Mouse (Mus musculus) Patski (cell line): ENCODE measurements around the gene Csnk2b. TPM values are rescaled to one million over a fixed set of nuclear protein-coding genes. Genes with fewer than 3 reads are reported as not detected.

Experiments used
- ATAC-seq: fragments of 100-300 bp; one replicate; pipeline ENCODE4 v1.8.0; 2021
- CTCF ChIA-PET: fragments of 350-600 bp; sonication (Branson Sonifier 250); formaldehyde crosslinking; loops from one replicate; lab custom pipeline; 2022; ENCODE audit warnings: inconsistent platforms; lab: Charles Lee
- POLR2A ChIA-PET: fragments of 350-600 bp; sonication (Branson Sonifier 250); formaldehyde crosslinking; loops from one replicate; lab custom pipeline; 2022; ENCODE audit warnings: antibody characterized with exemption, inconsistent platforms; lab: Charles Lee
- DNase-seq: peaks from one replicate; pipeline ENCODE4 v3.0.0-alpha.2; 2011; ENCODE audit warnings: low read depth, low spot score
- H3K27me3 ChIP-seq: fragments of 371-371 bp; one replicate; pipeline ENCODE4 v1.5.1; 2021
- CTCF ChIP-seq: fragments of 100-300 bp; IDR thresholded peaks from one replicate; pipeline ENCODE4 v1.5.1; 2021
- in situ Hi-C: fragments of 300-500 bp; cut with MboI; formaldehyde crosslinking; loops from 3 replicates; pipeline ENCODE4 v1.11.1; 2018; ENCODE audit warnings: low pct_unique_long_range_greater_than_20kb, mixed read lengths
- polyA plus RNA-seq: library from polyadenylated mRNA; unstranded; gene quantifications from one replicate; pipeline ENCODE4 v1.2.3, GENCODE M21; 2021

Csnk2b gene
- polyA plus RNA-seq, 1 experiment from 2014 or later: 254 TPM

- POLR2A ChIA-PET: no interaction called here
- in situ Hi-C loops: no loop called here
- CTCF ChIA-PET: interaction anchor here (1.1 kb wide), 1 partner anchor 9 kb away, joined by 4 read pairs; no protein-coding TSS in a partner anchor
- ATAC-seq: no peak
- DNase-seq: no peak
- H3K27me3 ChIP-seq: no peaks in the 10 kb centered on the region
- no peak for TF ChIP-seq CTCF
Observed at GRCm38 (mm10) chr17:35096597-35096996, 25.3 kb downstream of the Csnk2b start.

GRCm38 (mm10) chr17:35094475-35095365 lies 27.1 kb downstream of the Csnk2b start:
- no peak for ATAC-seq
- TF ChIP-seq CTCF: no peak
- H3K27me3 ChIP-seq: no peaks in the 10 kb centered on the region
- no peak for DNase-seq
- ChIA-PET CTCF (interaction anchor here (1.3 kb wide), 1 partner anchor 27 kb away, joined by 3 read pairs; the partner anchor contains the start of genes Csnk2b and Gpank1), POLR2A (interaction anchor here (0.5 to 1.0 kb wide), 2 partner anchors 31 to 69 kb away, joined by 3 read pairs; partner anchors contain the start of gene D17H6S53E)
- in situ Hi-C loops: no loop called here

- ChIA-PET POLR2A (no interaction called here), CTCF (no interaction called here)
- no peaks in the 10 kb centered on the region for H3K27me3 ChIP-seq
- in situ Hi-C loops: no loop called here
- TF ChIP-seq CTCF: no peak
- ATAC-seq (no peak), DNase-seq (no peak)
Observed at GRCm38 (mm10) chr17:35092403-35093198, 29.3 kb downstream of the Csnk2b start.

GRCm38 (mm10) chr17:35090166-35090932 lies 31.5 kb downstream of the Csnk2b start:
- no peak for TF ChIP-seq CTCF
- ChIA-PET POLR2A (interaction anchor here (0.6 kb wide), 1 partner anchor 92 kb away, joined by 3 read pairs; no protein-coding TSS in a partner anchor), CTCF (no interaction called here)
- H3K27me3 ChIP-seq: peaks cover 6% of the 10 kb centered on the region
- ATAC-seq (no peak), DNase-seq (no peak)
- in situ Hi-C loops: no loop called here

- ATAC-seq: peak; percentile 94
- CTCF ChIA-PET: no interaction called here
- TF ChIP-seq CTCF: no peak
- POLR2A ChIA-PET: interaction anchor here (0.8 to 1.2 kb wide), 3 partner anchors 9 to 35 kb away, joined by 3 to 4 read pairs (median 4); partner anchors contain the start of gene Mpig6b
- H3K27me3 ChIP-seq: peaks cover 6% of the 10 kb centered on the region
- peak; percentile 31 for DNase-seq
- in situ Hi-C loops: loop anchor here (5.0 kb wide), 1 partner anchor 57 kb away; no protein-coding TSS in a partner anchor
Observed at GRCm38 (mm10) chr17:35088825-35089644, 32.8 kb downstream of the Csnk2b start, which contains the start of gene Abhd16a. Gene Abhd16a (plus strand): TSS chr17:35089263.

- POLR2A ChIA-PET: no interaction called here
- CTCF ChIA-PET: interaction anchor here (0.6 kb wide), 1 partner anchor 33 kb away, joined by 3 read pairs; no protein-coding TSS in a partner anchor
- no peak for DNase-seq
- in situ Hi-C loops: loop anchor here (5.0 kb wide), 1 partner anchor 56 kb away; no protein-coding TSS in a partner anchor
- TF ChIP-seq CTCF: no peak
- ATAC-seq: no peak
- H3K27me3 ChIP-seq: peaks cover 6% of the 10 kb centered on the region
Observed at GRCm38 (mm10) chr17:35088151-35088550, 33.7 kb downstream of the Csnk2b start.

GRCm38 (mm10) chr17:35085208-35085865 lies 36.5 kb downstream of the Csnk2b start, which contains the start of gene Ly6g6f:
Gene Ly6g6f (minus strand): TSS chr17:35085610.
- H3K27me3 ChIP-seq: peaks cover 13% of the 10 kb centered on the region
- no peak for TF ChIP-seq CTCF
- ATAC-seq (no peak), DNase-seq (no peak)
- ChIA-PET POLR2A (interaction anchor here (0.6 kb wide), 1 partner anchor 1243 kb away, joined by 3 read pairs; no protein-coding TSS in a partner anchor), CTCF (interaction anchor here (0.9 to 1.8 kb wide), 3 partner anchors 13 to 64 kb away, joined by 3 to 5 read pairs (median 4); no protein-coding TSS in a partner anchor)
- in situ Hi-C loops: loop anchor here (5.0 kb wide), 1 partner anchor 53 kb away; no protein-coding TSS in a partner anchor

GRCm38 (mm10) chr17:35083929-35084497 lies 37.8 kb downstream of the Csnk2b start:
- no peak for TF ChIP-seq CTCF
- ChIA-PET POLR2A (interaction anchor here (0.6 kb wide), 1 partner anchor 20 kb away, joined by 7 read pairs; no protein-coding TSS in a partner anchor), CTCF (interaction anchor here (1.5 kb wide), 1 partner anchor 63 kb away, joined by 3 read pairs; no protein-coding TSS in a partner anchor)
- DNase-seq (no peak), ATAC-seq (no peak)
- in situ Hi-C loops: no loop called here
- H3K27me3 ChIP-seq: peaks cover 13% of the 10 kb centered on the region
